In genomic region chr16:8489340-8489739, GRCm38 (mm10) we compare ENCODE assay signal across 16 mouse cellular contexts.
"Had no signal": no experiment of that assay in that cellular context is flagged by ENCODE, and none has a peak within 500 bp of the region (broad histone marks: within the 10 kb centered on the region; RNA-seq: fewer than 3 reads in every experiment).

No protein-coding gene starts in this region.

- DNase-seq: kidney, postnatal 14 days; left cerebral cortex, postnatal 4 days; lung, embryonic 14.5 days; lung, postnatal 10 days; lung, postnatal 4 days; midbrain, embryonic 14.5 days; right cerebral cortex, postnatal 4 days; spleen, adult 18-20 months; thymus, adult 18-20 months; thymus, postnatal 14 days had no signal

- H3K4me1 ChIP-seq: liver, embryonic 15.5 days had no signal

- H3K4me2 ChIP-seq: kidney, embryonic 15.5 days; limb, embryonic 13.5 days; liver, embryonic 11.5 days; liver, embryonic 15.5 days; lung, embryonic 14.5 days; neural tube, embryonic 13.5 days had no signal

- H3K9me3 ChIP-seq: kidney, embryonic 15.5 days; limb, embryonic 13.5 days; liver, embryonic 15.5 days; midbrain, embryonic 10.5 days; neural tube, embryonic 13.5 days had no signal

- H3K4me3 ChIP-seq: kidney, embryonic 15.5 days; limb, embryonic 13.5 days; liver, embryonic 15.5 days; midbrain, embryonic 10.5 days; neural tube, embryonic 13.5 days had no signal

- H3K27ac ChIP-seq: kidney, embryonic 15.5 days; limb, embryonic 13.5 days; liver, embryonic 15.5 days; midbrain, embryonic 10.5 days; neural tube, embryonic 13.5 days had no signal

- H3K27me3 ChIP-seq: kidney, embryonic 15.5 days; limb, embryonic 13.5 days; liver, embryonic 15.5 days; neural tube, embryonic 13.5 days had no signal

- H3K9ac ChIP-seq: kidney, embryonic 15.5 days; liver, embryonic 15.5 days; lung, embryonic 14.5 days; neural tube, embryonic 13.5 days had no signal
